Mouse (Mus musculus) liver, embryonic 14.5 days (tissue): ENCODE measurements around the gene Bicdl2. TPM values are rescaled to one million over a fixed set of nuclear protein-coding genes. Genes with fewer than 3 reads are reported as not detected.

Source experiments
- ATAC-seq: fragments of 200-750 bp; cut with Nextera tagmentation; 2 replicates; pipeline ENCODE4 v1.8.0; 2017; ENCODE audit warnings: moderate number of reproducible peaks, mild to moderate bottlenecking, moderate library complexity; ENCODE audit not compliant: insufficient read depth
- DNase-seq, 3 experiments: peaks; one replicate each; pipeline ENCODE4 v3.0.0-alpha.2; 2012 to 2013; ENCODE audit warnings: low read depth in 3 of 3, low spot score in 3 of 3
- H3K27ac ChIP-seq: fragments of 300-500 bp; sonication (generic); 2 replicates; pipeline ENCODE4 v1.5.1; 2014; ENCODE audit warnings: moderate library complexity, mild to moderate bottlenecking, control low read depth, inconsistent platforms
- H3K27me3 ChIP-seq: fragments of 300-500 bp; sonication (generic); 2 replicates; pipeline ENCODE4 v1.6.1; 2014; ENCODE audit warnings: mild to moderate bottlenecking, low read length, moderate library complexity; ENCODE audit not compliant: control insufficient read depth, insufficient read depth
- H3K36me3 ChIP-seq: fragments of 300-500 bp; sonication (generic); replicated peaks from 2 replicates; pipeline ENCODE4 v1.6.1; 2014; ENCODE audit warnings: low read depth; ENCODE audit not compliant: control insufficient read depth, insufficient read depth
- H3K4me1 ChIP-seq, 2 experiments: fragments of 200-500 bp in 1 of 2; fragments of 300-500 bp in 1 of 2; sonication (generic) in 1 of 2; replicated peaks; 2 replicates each; pipeline ENCODE4 v1.6.1; 2012 to 2014; ENCODE audit warnings: antibody characterized with exemption in 1 of 2, inconsistent platforms in 1 of 2, low read length in 1 of 2; ENCODE audit not compliant: control insufficient read depth in 2 of 2, insufficient read depth in 2 of 2
- H3K4me2 ChIP-seq: fragments of 300-500 bp; sonication (generic); 2 replicates; pipeline ENCODE4 v1.6.1; 2014; ENCODE audit warnings: low read depth, mild to moderate bottlenecking, control low read depth, moderate library complexity
- H3K4me3 ChIP-seq, 2 experiments: fragments of 200-500 bp in 1 of 2; fragments of 300-500 bp in 1 of 2; sonication (generic) in 1 of 2; 2 replicates each; pipeline ENCODE4 v1.5.1; 2012 to 2014; ENCODE audit warnings: low read depth in 2 of 2, low read length in 2 of 2, mild to moderate bottlenecking in 2 of 2, control low read depth in 1 of 2, inconsistent platforms in 1 of 2, moderate library complexity in 1 of 2; ENCODE audit not compliant: insufficient read depth in 1 of 2
- H3K9ac ChIP-seq: fragments of 300-500 bp; sonication (generic); replicated peaks from 2 replicates; pipeline ENCODE4 v1.6.1; 2014; ENCODE audit warnings: mild to moderate bottlenecking, control low read depth, moderate library complexity
- H3K9me3 ChIP-seq: fragments of 300-500 bp; sonication (generic); 2 replicates; pipeline ENCODE4 v1.6.1; 2016; ENCODE audit warnings: low read length, mixed read lengths; ENCODE audit not compliant: control insufficient read depth
- CTCF ChIP-seq: IDR thresholded peaks from 2 replicates; pipeline ENCODE4 v1.5.1; 2016; ENCODE audit warnings: antibody characterized with exemption, low read depth, control low read depth
- EP300 ChIP-seq: IDR thresholded peaks from 2 replicates; pipeline ENCODE4 v1.6.1; 2016; ENCODE audit warnings: antibody characterized with exemption, low read depth
- WGBS: fragments of 180-500 bp; shearing (Covaris S2); extraction: QIAGEN DNeasy Blood & Tissue Kit; methylation state at CpG from one replicate; pipeline ENCODE4 v1.1.7; 2014; ENCODE audit not compliant: insufficient replicate concordance; 5-methylcytosine and 5-hydroxymethylcytosine counted together
- polyA plus RNA-seq, 2 experiments: library from polyadenylated mRNA; depleted of rRNA in 1 of 2; stranded (reverse) in 1 of 2; unstranded in 1 of 2; fragments of >200 nt; fragmentation: Nextera tagmentation in 1 of 2; extraction: Ambion mirVana in 1 of 2; gene quantifications; 2 replicates each; pipeline versions ENCODE4 v1.2.1 to v1.2.3; 2012 to 2014

The Bicdl2 gene
- polyA plus RNA-seq, 2 experiments: 0.02 TPM; not detected in 1

GRCm38 (mm10) chr17:23631241-23631640 is 29.1 kb upstream of the Bicdl2 start:
- Histone ChIP-seq H3K4me1 (no peaks in the 10 kb centered on the region), H3K27me3 (no peaks in the 10 kb centered on the region), H3K27ac (no peak overlapping the region), H3K9ac (no peak overlapping the region), H3K4me2 (no peak overlapping the region), H3K9me3 (no peaks in the 10 kb centered on the region), H3K4me3 (no peak overlapping the region), H3K36me3 (no peaks in the 10 kb centered on the region)
- TF ChIP-seq EP300: no peak
- no peak for TF ChIP-seq CTCF
- DNase-seq (no peak), ATAC-seq (no peak)
- WGBS: 61% methylated on average over 8 of the region's 8 CpGs

DNA sequence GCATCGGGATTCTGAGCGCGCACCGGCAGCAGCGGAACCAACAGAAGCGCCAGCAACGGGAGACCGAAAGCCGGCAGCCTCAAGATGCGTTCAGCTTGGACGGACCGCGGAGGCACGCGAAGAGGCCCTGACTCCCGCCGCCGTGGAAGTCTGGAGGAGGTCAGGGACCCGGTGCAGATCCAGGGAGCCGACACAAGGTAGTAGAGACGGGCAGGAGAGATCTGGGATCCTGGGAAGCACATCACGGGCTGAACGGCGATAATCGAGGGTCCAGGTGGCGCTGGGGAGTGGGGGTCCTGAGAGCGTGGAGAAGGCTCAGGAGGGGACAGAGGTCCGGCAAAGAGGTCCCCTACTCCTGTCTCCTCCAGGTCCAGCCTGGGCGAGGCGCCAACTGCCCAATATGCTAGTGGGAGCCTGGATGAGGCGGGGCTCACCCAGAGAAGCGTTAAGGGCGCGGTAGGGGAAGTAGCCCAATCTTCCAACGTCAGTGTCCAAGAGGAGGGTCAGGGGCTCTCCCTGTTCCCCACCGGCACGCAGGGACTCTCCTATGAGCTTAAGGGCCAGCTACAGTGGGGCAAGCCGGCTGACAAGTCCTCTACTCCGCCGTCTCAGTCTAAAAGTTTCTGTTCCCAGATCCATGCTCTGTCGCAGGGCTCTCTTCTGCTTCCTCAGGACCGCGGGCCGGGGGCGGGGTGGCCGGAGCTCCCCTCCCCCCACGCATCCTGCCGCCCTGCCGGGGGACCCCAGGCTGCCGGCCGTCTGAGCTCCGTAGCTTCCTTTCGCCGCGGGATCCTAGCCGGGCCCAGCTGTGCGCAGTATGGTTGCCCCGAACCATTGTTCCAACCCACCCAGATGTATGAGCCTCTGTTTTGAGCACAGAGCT is 15.5 kb upstream of the Bicdl2 start, which contains the start of gene Mmp25:
Gene Mmp25 (minus strand): TSS at position 665 of the 883 bp plus-strand sequence.
- ATAC-seq: no peak
- WGBS: 2% methylated on average over 58 of the region's 58 CpGs
- peak within 1 kb of the TSS; percentile 35 to 37; a peak in 3 of 4 replicates for H3K4me3 ChIP-seq
- peaks cover 21% of the 10 kb centered on the region for H3K27me3 ChIP-seq
- DNase-seq: no peak
- no peaks in the 10 kb centered on the region for H3K36me3 ChIP-seq
- TF ChIP-seq CTCF: no peak
- no peak for TF ChIP-seq EP300
- no peak within 1 kb of the TSS for H3K9ac ChIP-seq
- H3K9me3 ChIP-seq: no peaks in the 10 kb centered on the region
- H3K4me1 ChIP-seq: no peaks in the 10 kb centered on the region
- peak within 1 kb of the TSS; percentile 51 for H3K4me2 ChIP-seq
- no peak within 1 kb of the TSS for H3K27ac ChIP-seq

DNA sequence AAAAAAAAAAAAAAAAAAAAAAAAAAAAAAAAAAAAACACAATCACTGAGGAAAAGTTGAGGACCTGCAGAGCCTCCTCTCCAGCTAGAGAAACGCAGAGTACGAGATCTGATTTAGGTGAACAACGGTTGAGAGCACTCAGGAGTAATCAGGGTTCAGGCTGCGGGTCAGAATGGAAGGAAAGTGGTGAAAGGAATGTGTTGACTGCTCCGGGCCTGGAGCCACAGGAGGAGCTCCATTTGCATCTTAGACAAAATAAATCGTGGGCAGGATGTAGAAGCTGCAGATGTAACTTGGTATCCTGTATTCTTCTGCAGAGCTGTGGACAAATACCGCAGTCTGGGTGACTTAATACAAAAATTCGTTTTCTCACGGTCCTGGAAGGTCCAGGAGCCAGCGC is 14.4 kb upstream of the Bicdl2 start:
- WGBS: 41% methylated on average over 10 of the region's 10 CpGs
- H3K4me3 ChIP-seq: no peak overlapping the region
- no peak for TF ChIP-seq CTCF
- no peak for TF ChIP-seq EP300
- no peaks in the 10 kb centered on the region for H3K4me1 ChIP-seq
- H3K9ac ChIP-seq: no peak overlapping the region
- H3K27me3 ChIP-seq: peaks cover 21% of the 10 kb centered on the region
- no peak for DNase-seq
- no peaks in the 10 kb centered on the region for H3K9me3 ChIP-seq
- no peaks in the 10 kb centered on the region for H3K36me3 ChIP-seq
- no peak overlapping the region for H3K4me2 ChIP-seq
- ATAC-seq: no peak
- no peak overlapping the region for H3K27ac ChIP-seq

DNA sequence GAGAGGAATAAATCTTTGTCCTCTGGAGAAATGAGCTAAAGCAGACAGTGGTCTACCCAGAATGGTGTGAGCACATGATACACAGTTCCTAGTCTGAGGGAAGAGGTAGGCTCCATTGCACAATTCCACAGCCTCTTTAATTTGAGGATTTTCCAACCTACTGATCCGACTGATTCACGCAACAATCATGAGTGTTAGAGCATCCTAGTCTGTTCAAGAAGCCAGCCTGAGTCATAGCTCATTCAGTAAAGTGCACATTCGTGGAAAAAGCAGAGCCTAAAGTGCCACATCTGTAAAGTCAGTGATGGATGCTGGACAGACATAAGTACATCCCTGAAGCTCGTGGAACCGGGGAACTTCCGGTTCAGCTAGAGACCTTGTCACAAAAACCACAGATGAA is 8.9 kb upstream of the Bicdl2 start:
- Histone ChIP-seq H3K36me3 (no peaks in the 10 kb centered on the region), H3K27me3 (peaks cover under 1% of the 10 kb centered on the region; the same call in 1 of the 2 replicates), H3K4me1 (no peaks in the 10 kb centered on the region), H3K9ac (no peak overlapping the region), H3K4me3 (no peak overlapping the region), H3K9me3 (no peaks in the 10 kb centered on the region), H3K4me2 (no peak overlapping the region), H3K27ac (no peak overlapping the region)
- no peak for DNase-seq
- ATAC-seq: no peak
- TF ChIP-seq CTCF (no peak), EP300 (no peak)
- WGBS: 49% methylated on average over 6 of the region's 6 CpGs

GRCm38 (mm10) chr17:23653324-23653723 is 7.0 kb upstream of the Bicdl2 start:
- WGBS: 22% methylated on average over 1 of the region's 2 CpGs
- Histone ChIP-seq H3K9ac (no peak overlapping the region), H3K4me3 (no peak overlapping the region), H3K4me2 (no peak overlapping the region), H3K27me3 (no peaks in the 10 kb centered on the region; the same call in 1 of the 2 replicates), H3K36me3 (no peaks in the 10 kb centered on the region), H3K9me3 (no peaks in the 10 kb centered on the region), H3K27ac (no peak overlapping the region), H3K4me1 (no peaks in the 10 kb centered on the region)
- DNase-seq (no peak), ATAC-seq (no peak)
- TF ChIP-seq CTCF (no peak), EP300 (no peak)
